Mouse (Mus musculus) gastrocnemius, adult 8-10 months (tissue): Measurements from ENCODE around the gene Pkn3. TPM values are rescaled to one million over a fixed set of nuclear protein-coding genes. Genes with fewer than 3 reads are reported as not detected.
"Not testable (repeated sequence)": the region's sequence is repeated elsewhere in the genome, so short reads cannot be mapped to it uniquely, and the experiment has no call there.

Source experiments
- DNase-seq, 2 experiments: peaks; one replicate each; pipeline ENCODE4 v3.0.0; 2022; ENCODE audit warnings: low spot score in 2 of 2
- total RNA-seq, 4 experiments: library from RNA; stranded (reverse); gene quantifications; 2 replicates each; pipeline ENCODE4 v1.2.4; 2022

The Pkn3 gene
- total RNA-seq, 4 experiments from 2014 or later = 2.1 to 3.2 (median 2.7) TPM

GRCm38 (mm10) chr2:30134928-30135620, 57.6 kb downstream of the Pkn3 start:
- DNase-seq = no peak

- DNase-seq = no peak
These were observed 59.0 kb downstream of the Pkn3 start for GRCm38 (mm10) chr2:30136458-30136857.

- not testable (repeated sequence) for DNase-seq
These were observed 62.5 kb downstream of the Pkn3 start for GRCm38 (mm10) chr2:30140021-30140420.

Other genes starting within 250 kb of the Pkn3 start
- 1 to 10 TPM; 1.4 to 3.6 (median 1.7) TPM for gene Cercam, start 208.5 kb upstream of the Pkn3 start, total RNA-seq
- gene Odf2, start 188.5 kb upstream of the Pkn3 start, total RNA-seq = 10 to 100 TPM in 3 of 4 experiments, 1 to 10 TPM in 1; 9.9 to 12.1 (median 11.1) TPM
- 10 to 100 TPM; 20.1 to 27.0 (median 22.9) TPM for gene Gle1, start 142.3 kb upstream of the Pkn3 start, total RNA-seq
- gene Sptan1, start 112.1 kb upstream of the Pkn3 start, total RNA-seq = 10 to 100 TPM; 29.2 to 43.7 (median 36.4) TPM
- 1 to 10 TPM; 3.9 to 5.6 (median 4.3) TPM for gene Wdr34, start 28.8 kb upstream of the Pkn3 start, total RNA-seq
- gene Set, start 20.3 kb upstream of the Pkn3 start, total RNA-seq = 100 to 1,000 TPM; 106 to 121 (median 118) TPM
- gene Zdhhc12, start 16.0 kb downstream of the Pkn3 start, total RNA-seq = 1 to 10 TPM; 3.1 to 3.9 (median 3.4) TPM
- gene Zer1, start 46.9 kb downstream of the Pkn3 start, total RNA-seq = 10 to 100 TPM; 23.5 to 24.8 (median 24.3) TPM
- 10 to 100 TPM; 11.1 to 13.9 (median 11.2) TPM for gene Tbc1d13, start 56.1 kb downstream of the Pkn3 start, total RNA-seq
- 10 to 100 TPM; 50.3 to 59.4 (median 56.9) TPM for gene Endog, start 93.8 kb downstream of the Pkn3 start, total RNA-seq
- gene Spout1, start 100.8 kb downstream of the Pkn3 start, total RNA-seq = 1 to 10 TPM; 3.4 to 5.1 (median 4.3) TPM
- 10 to 100 TPM; 23.0 to 28.7 (median 26.8) TPM for gene Kyat1, start 128.2 kb downstream of the Pkn3 start, total RNA-seq
- 10 to 100 TPM; 13.2 to 20.1 (median 15.3) TPM for gene Lrrc8a, start 160.0 kb downstream of the Pkn3 start, total RNA-seq
- gene Gm28035, start 162.9 kb downstream of the Pkn3 start, total RNA-seq = under 1 TPM in 3 of 4 experiments, not detected in 1; 0.22 to 0.78 (median 0.40) TPM
- 10 to 100 TPM in 2 of 4 experiments, 1 to 10 TPM in 2; 7.7 to 14.2 (median 11.0) TPM for gene Phyhd1, start 188.5 kb downstream of the Pkn3 start, total RNA-seq
- gene Gm28038, start 203.4 kb downstream of the Pkn3 start, total RNA-seq = not detected
- 10 to 100 TPM; 20.5 to 26.2 (median 24.6) TPM for gene Dolk, start 208.7 kb downstream of the Pkn3 start, total RNA-seq
- gene Nup188, start 208.7 kb downstream of the Pkn3 start, total RNA-seq = 1 to 10 TPM; 6.0 to 8.8 (median 7.2) TPM